In genomic region chr16:4651081-4651480, GRCm38 (mm10) we compare ENCODE assay signal across 16 mouse cellular contexts. TPM values are rescaled to one million over a fixed set of nuclear protein-coding genes. Genes with fewer than 3 reads are reported as not detected.
A peak's percentile ranks its signal among the peaks of the same experiment; 100 is the strongest.
DNase-seq lines count a peak whose midpoint lies in the region; TF ChIP-seq lines count a peak whose summit lies in the region.
"Had no signal": no experiment of that assay in that cellular context is flagged by ENCODE, and none has a peak within 500 bp of the region (broad histone marks: within the 10 kb centered on the region; RNA-seq: fewer than 3 reads in every experiment).

No protein-coding gene starts in this region.

- H3K27me3 ChIP-seq in limb, embryonic 10.5 days (ENCODE audit: low read depth, poor library complexity, severe bottlenecking): no peaks in the 10 kb centered on the region
- H3K27me3 ChIP-seq: hindbrain, embryonic 15.5 days had no signal

- H3K9me3 ChIP-seq in limb, embryonic 10.5 days (replicated peaks): no peaks in the 10 kb centered on the region
- H3K9me3 ChIP-seq: G1E; hindbrain, embryonic 15.5 days; megakaryocyte, embryonic 14.5 days had no signal

- H3K4me1 ChIP-seq in limb, embryonic 10.5 days: peaks cover 100% of the 10 kb centered on the region

- H3K36me3 ChIP-seq in limb, embryonic 10.5 days: peaks cover 99% of the 10 kb centered on the region
- H3K36me3 ChIP-seq: hindbrain, embryonic 15.5 days had no signal

- peak; percentile 90 for DNase-seq in heart, adult 11 months
- DNase-seq in heart, postnatal 25 days (ENCODE audit: low spot score): no peak
- no peak for DNase-seq in left cerebral cortex, adult 2 months (ENCODE audit: extremely low spot score in 1 of 2, low spot score in 2 of 2)
- no peak for DNase-seq in left cerebral cortex, postnatal 10 days (ENCODE audit: extremely low spot score in 1 of 2, low spot score in 2 of 2)
- peak; percentile 37 for DNase-seq in adipocyte (ENCODE audit: low spot score)
- DNase-seq in limb, embryonic 10.5 days (ENCODE audit: low spot score): no peak
- DNase-seq in ovary, postnatal 14 days (ENCODE audit: low spot score): no peak
- no peak for DNase-seq in adrenal gland, postnatal 4 days (ENCODE audit: low spot score in 2 of 2)
- DNase-seq: B cell, adult 2 months; cerebellum, postnatal 36 days; kidney, adult 9 months; retina, postnatal 1 day; thymus, adult 2 months had no signal

- no peak overlapping the region for H3K4me3 ChIP-seq in left cerebral cortex, adult 2 months
- no peak overlapping the region for H3K4me3 ChIP-seq in limb, embryonic 10.5 days
- H3K4me3 ChIP-seq: hindbrain, embryonic 15.5 days; megakaryocyte, embryonic 14.5 days had no signal

- no peak for TF ChIP-seq CTCF in left cerebral cortex, adult 2 months (IDR thresholded peaks at IDR 0.05)

- WGBS in limb, embryonic 10.5 days: 74% methylated on average over 1 of the region's 1 CpGs

- H3K27ac ChIP-seq in left cerebral cortex, adult 2 months: peak overlapping the region; percentile 7; the same call in 1 of the 2 replicates
- peak overlapping the region; percentile 95 for H3K27ac ChIP-seq in limb, embryonic 10.5 days
- H3K27ac ChIP-seq: hindbrain, embryonic 15.5 days had no signal

- intact Hi-C loops in heart, postnatal 25 days (cut with DNase I): no loop called here
- intact Hi-C loops in left cerebral cortex, adult 2 months (cut with DNase I): no loop called here
- intact Hi-C loops in left cerebral cortex, postnatal 10 days (cut with DNase I): no loop called here

RNA-seq across cellular contexts. Expression of gene Dnaja3, which starts 11.3 kb away (rescaled TPM):
- 100 to 1,000 TPM; 149 TPM for total RNA-seq in heart, postnatal 25 days (2021)
- 10 to 100 TPM; 56.9 to 62.2 TPM for total RNA-seq in left cerebral cortex, adult 2 months (2021)
- total RNA-seq in left cerebral cortex, postnatal 10 days (2021): 10 to 100 TPM; 58.7 to 59.0 TPM
- polyA plus RNA-seq in limb, embryonic 10.5 days (2016; fragmentation: Nextera tagmentation; extraction: Ambion mirVana): 64.1 and 70.2 TPM in 2 replicates
- 10 to 100 TPM; 78.6 to 83.5 TPM for total RNA-seq in adrenal gland, postnatal 4 days (2021)

RNA-seq across cellular contexts. Expression of gene Vasn, which starts 11.3 kb away (rescaled TPM):
- total RNA-seq in heart, postnatal 25 days (2021): 10 to 100 TPM in 1 of 2 experiments, 1 to 10 TPM in 1; 9.8 to 12.0 TPM
- total RNA-seq in left cerebral cortex, adult 2 months (2021): 10 to 100 TPM; 11.5 to 13.1 TPM
- 1 to 10 TPM; 5.1 to 6.4 TPM for total RNA-seq in left cerebral cortex, postnatal 10 days (2021)
- 22.5 and 28.3 TPM in 2 replicates for polyA plus RNA-seq in limb, embryonic 10.5 days (2016; fragmentation: Nextera tagmentation; extraction: Ambion mirVana)
- total RNA-seq in adrenal gland, postnatal 4 days (2021): 10 to 100 TPM; 15.7 to 18.8 TPM

RNA-seq across cellular contexts. Expression of gene Pam16, which starts 26.3 kb away (rescaled TPM):
- 100 to 1,000 TPM; 129 to 141 TPM for total RNA-seq in heart, postnatal 25 days (2021)
- 10 to 100 TPM; 78.1 to 94.1 TPM for total RNA-seq in left cerebral cortex, adult 2 months (2021)
- 10 to 100 TPM; 78.2 to 86.0 TPM for total RNA-seq in left cerebral cortex, postnatal 10 days (2021)
- polyA plus RNA-seq in limb, embryonic 10.5 days (2016; fragmentation: Nextera tagmentation; extraction: Ambion mirVana): 108 and 113 TPM in 2 replicates
- total RNA-seq in adrenal gland, postnatal 4 days (2021): 10 to 100 TPM; 68.8 to 72.6 TPM

RNA-seq across cellular contexts. Expression of gene Coro7, which starts 28.5 kb away (rescaled TPM):
- total RNA-seq in heart, postnatal 25 days (2021): 10 to 100 TPM; 12.6 to 16.1 TPM
- 10 to 100 TPM; 76.7 to 92.0 TPM for total RNA-seq in left cerebral cortex, adult 2 months (2021)
- total RNA-seq in left cerebral cortex, postnatal 10 days (2021): 100 to 1,000 TPM in 1 of 2 experiments, 10 to 100 TPM in 1; 84.6 to 108 TPM
- 21.8 and 22.9 TPM in 2 replicates for polyA plus RNA-seq in limb, embryonic 10.5 days (2016; fragmentation: Nextera tagmentation; extraction: Ambion mirVana)
- 10 to 100 TPM; 32.8 to 42.6 TPM for total RNA-seq in adrenal gland, postnatal 4 days (2021)

RNA-seq across cellular contexts. Expression of gene Glis2, which starts 56.6 kb away (rescaled TPM):
- total RNA-seq in heart, postnatal 25 days (2021): 10 to 100 TPM; 16.6 to 20.3 TPM
- total RNA-seq in left cerebral cortex, adult 2 months (2021): 10 to 100 TPM; 12.9 to 16.2 TPM
- 10 to 100 TPM; 15.9 to 18.9 TPM for total RNA-seq in left cerebral cortex, postnatal 10 days (2021)
- 27.0 and 30.7 TPM in 2 replicates for polyA plus RNA-seq in limb, embryonic 10.5 days (2016; fragmentation: Nextera tagmentation; extraction: Ambion mirVana)
- total RNA-seq in adrenal gland, postnatal 4 days (2021): 10 to 100 TPM; 66.0 to 77.7 TPM

Comparison
In these comparisons a context has a peak if more than half of its experiments do, and no peak if none do; other contexts are left out.
1. DNase-seq: peak in heart, adult 11 months (single experiment) and adipocyte (single experiment); none in heart, postnatal 25 days (single experiment), left cerebral cortex, adult 2 months (0 of 2), left cerebral cortex, postnatal 10 days (0 of 2), limb, embryonic 10.5 days (single experiment), ovary, postnatal 14 days (single experiment) and adrenal gland, postnatal 4 days (0 of 2).